Comparison of ENCODE assay signal across 13 mouse cellular contexts in the genomic region with DNA sequence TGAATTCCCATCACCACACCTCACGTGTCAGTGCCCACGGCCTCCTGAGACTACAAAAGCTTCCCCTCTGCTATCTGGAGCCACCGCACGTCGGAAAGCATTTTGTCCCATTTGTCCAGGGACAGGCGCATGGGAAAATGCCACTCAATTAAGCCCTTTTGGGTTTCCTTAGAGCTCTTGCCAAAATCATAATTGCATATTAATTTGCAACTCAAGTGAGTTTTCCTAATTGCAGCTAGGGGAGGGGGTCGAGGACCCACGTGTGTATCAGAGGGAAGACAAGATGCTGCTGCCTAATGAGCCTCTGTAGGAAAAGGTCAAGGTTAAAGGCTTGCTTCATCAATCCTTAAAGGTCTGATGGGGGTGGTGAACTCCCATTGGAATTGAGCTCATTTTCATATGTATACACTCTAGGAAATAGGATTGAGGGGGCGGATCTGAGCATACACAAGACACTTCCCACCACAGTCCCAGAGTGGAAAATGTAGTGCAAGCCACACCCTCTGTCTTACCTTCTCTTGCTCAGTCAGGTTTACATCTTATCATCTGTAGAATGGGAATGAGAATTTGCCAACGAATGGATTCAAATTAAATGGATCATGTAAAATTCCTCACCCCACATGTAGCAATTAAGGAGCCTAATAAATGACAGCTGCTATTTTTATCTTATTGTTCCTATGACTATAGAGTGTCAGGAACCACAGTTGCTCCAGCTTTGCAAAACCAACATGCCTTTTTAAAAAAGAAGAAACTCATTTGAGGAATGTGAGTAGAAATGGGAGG.
A peak's percentile ranks its signal among the peaks of the same experiment; 100 is the strongest.
DNase-seq lines count a peak whose midpoint lies in the region; ATAC-seq lines count a peak whose summit lies in the region.
"Had no signal": no experiment of that assay in that cellular context is flagged by ENCODE, and none has a peak within 500 bp of the region (broad histone marks: within the 10 kb centered on the region; RNA-seq: fewer than 3 reads in every experiment).

No protein-coding gene starts in this region.

- no peak for ATAC-seq in heart, embryonic 11.5 days (replicated peaks; ENCODE audit: insufficient number of reproducible peaks, low FRiP score, low TSS enrichment)
- peak; percentile 84 for ATAC-seq in hindbrain, embryonic 13.5 days (ENCODE audit: low FRiP score)
- ATAC-seq in neural tube, embryonic 13.5 days (ENCODE audit: low read depth) = peak; percentile 71
- ATAC-seq: lung, postnatal 0 days; Patski had no signal

- H3K27me3 ChIP-seq in heart, embryonic 11.5 days (ENCODE audit: control insufficient read depth, insufficient read depth, low read length) = no peaks in the 10 kb centered on the region
- peaks cover 32% of the 10 kb centered on the region for H3K27me3 ChIP-seq in hindbrain, embryonic 13.5 days
- peaks cover 9% of the 10 kb centered on the region for H3K27me3 ChIP-seq in neural tube, embryonic 13.5 days
- H3K27me3 ChIP-seq: Patski had no signal

- no peak overlapping the region for H3K9ac ChIP-seq in heart, embryonic 11.5 days (ENCODE audit: low read depth, low read length)
- H3K9ac ChIP-seq in hindbrain, embryonic 13.5 days = no peak overlapping the region
- no peak overlapping the region for H3K9ac ChIP-seq in neural tube, embryonic 13.5 days

- no peaks in the 10 kb centered on the region for H3K36me3 ChIP-seq in heart, embryonic 11.5 days (ENCODE audit: control insufficient read depth, insufficient read depth, low read length)
- no peaks in the 10 kb centered on the region for H3K36me3 ChIP-seq in hindbrain, embryonic 13.5 days
- no peaks in the 10 kb centered on the region for H3K36me3 ChIP-seq in neural tube, embryonic 13.5 days

- peak; percentile 39 for DNase-seq in heart, adult 11 months
- peak; percentile 52 for DNase-seq in embryo, embryonic 11 days
- no peak for DNase-seq in adrenal gland, postnatal 25 days
- no peak for DNase-seq in lung, postnatal 10 days
- no peak for DNase-seq in lung, postnatal 25 days (ENCODE audit: low spot score)
- DNase-seq: cerebellum, postnatal 25 days; kidney, adult 8-10 months; thymus, postnatal 4 days had no signal

- no peak overlapping the region for H3K4me3 ChIP-seq in heart, embryonic 11.5 days (ENCODE audit: low read depth, low read length)
- H3K4me3 ChIP-seq in hindbrain, embryonic 13.5 days = no peak overlapping the region
- H3K4me3 ChIP-seq in neural tube, embryonic 13.5 days = no peak overlapping the region

- 67% methylated on average over 10 of the region's 10 CpGs for WGBS in heart, embryonic 11.5 days (ENCODE audit: insufficient replicate concordance)
- 23% methylated on average over 10 of the region's 10 CpGs for WGBS in hindbrain, embryonic 13.5 days
- WGBS in neural tube, embryonic 13.5 days = 23% methylated on average over 10 of the region's 10 CpGs

- no peaks in the 10 kb centered on the region for H3K4me1 ChIP-seq in heart, embryonic 11.5 days (ENCODE audit: control insufficient read depth, insufficient read depth, low read length)
- H3K4me1 ChIP-seq in hindbrain, embryonic 13.5 days (replicated peaks) = peaks cover 12% of the 10 kb centered on the region; the same call in 1 of the 2 replicates
- H3K4me1 ChIP-seq in neural tube, embryonic 13.5 days (replicated peaks) = peaks cover 5% of the 10 kb centered on the region; the same call in 1 of the 2 replicates

- H3K4me2 ChIP-seq in heart, embryonic 11.5 days = no peak overlapping the region
- no peak overlapping the region for H3K4me2 ChIP-seq in hindbrain, embryonic 13.5 days
- no peak overlapping the region for H3K4me2 ChIP-seq in neural tube, embryonic 13.5 days

- H3K9me3 ChIP-seq in heart, embryonic 11.5 days (replicated peaks; ENCODE audit: control insufficient read depth, low read length) = no peaks in the 10 kb centered on the region
- no peaks in the 10 kb centered on the region for H3K9me3 ChIP-seq in hindbrain, embryonic 13.5 days
- no peaks in the 10 kb centered on the region for H3K9me3 ChIP-seq in neural tube, embryonic 13.5 days

- no peak overlapping the region for H3K27ac ChIP-seq in heart, embryonic 11.5 days (ENCODE audit: low read depth, low read length)
- H3K27ac ChIP-seq in hindbrain, embryonic 13.5 days = no peak overlapping the region
- no peak overlapping the region for H3K27ac ChIP-seq in neural tube, embryonic 13.5 days (replicated peaks)

Comparison
In these comparisons a context has a peak if more than half of its experiments do, and no peak if none do; other contexts are left out.
1. DNase-seq: peak in heart, adult 11 months (single experiment) and embryo, embryonic 11 days (single experiment); none in adrenal gland, postnatal 25 days (single experiment), lung, postnatal 10 days (single experiment) and lung, postnatal 25 days (single experiment).